Mouse (Mus musculus): ENCODE results near the gene Ubp1.

DNA sequence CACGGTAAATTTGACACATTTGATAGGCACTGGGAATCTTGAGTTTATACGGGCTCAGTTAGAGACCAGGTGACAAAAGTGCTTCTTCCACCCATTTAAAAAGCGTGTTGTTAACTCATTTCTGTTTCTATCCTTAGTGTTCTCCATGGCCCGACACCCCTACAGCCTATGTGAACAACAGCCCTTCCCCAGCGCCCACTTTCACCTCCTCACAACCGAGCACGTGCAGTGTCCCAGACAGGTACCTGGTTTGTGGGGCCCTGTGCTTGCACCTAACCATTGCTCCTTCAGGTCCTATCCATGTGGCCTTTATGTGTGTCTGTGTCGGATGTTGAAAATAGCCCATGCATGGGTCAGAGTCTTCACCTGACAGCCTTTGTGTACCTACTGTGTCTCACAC lies 33.7 kb downstream of the Ubp1 start:
- TF ChIP-seq POLR2A (IDR thresholded peaks at IDR 0.05; ENCODE audit: low read depth, low read length) = no peak
- TF ChIP-seq CTCF (conservative IDR thresholded peaks at IDR 0.05; ENCODE audit: insufficient read depth, insufficient read length, low read depth, low read length) = no peak
